Mouse (Mus musculus) spleen, embryonic (tissue): ENCODE measurements around the gene Cyp4f39.
"Not testable (repeated sequence)": the region's sequence is repeated elsewhere in the genome, so short reads cannot be mapped to it uniquely, and the experiment has no call there.

Experiments used
- CTCF ChIA-PET: fragments of 350-600 bp; sonication (Branson Sonifier 250); formaldehyde crosslinking; loops from one replicate; lab custom pipeline; 2022; lab: Charles Lee

Gene Cyp4f39

DNA sequence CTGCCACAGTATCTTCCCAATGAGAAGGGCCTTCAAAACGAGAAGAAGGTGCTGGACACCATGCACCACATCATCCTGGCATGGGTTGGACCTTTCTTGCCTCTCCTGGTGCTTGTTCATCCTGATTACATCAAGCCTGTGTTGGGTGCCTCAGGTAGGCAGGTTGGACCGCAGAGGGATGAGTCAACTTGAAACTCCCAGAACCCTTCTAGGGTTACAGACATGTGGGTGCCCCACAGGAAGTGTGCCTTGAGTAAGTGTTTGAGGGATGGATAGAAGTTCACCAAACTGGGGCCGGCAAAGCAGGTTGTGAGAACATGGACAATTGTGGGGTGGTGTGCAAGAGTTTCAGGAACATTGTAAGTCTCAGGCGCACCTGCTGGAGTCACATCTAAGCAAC, 18.3 kb downstream of the Cyp4f39 start:
- CTCF ChIA-PET: no interaction called here

DNA sequence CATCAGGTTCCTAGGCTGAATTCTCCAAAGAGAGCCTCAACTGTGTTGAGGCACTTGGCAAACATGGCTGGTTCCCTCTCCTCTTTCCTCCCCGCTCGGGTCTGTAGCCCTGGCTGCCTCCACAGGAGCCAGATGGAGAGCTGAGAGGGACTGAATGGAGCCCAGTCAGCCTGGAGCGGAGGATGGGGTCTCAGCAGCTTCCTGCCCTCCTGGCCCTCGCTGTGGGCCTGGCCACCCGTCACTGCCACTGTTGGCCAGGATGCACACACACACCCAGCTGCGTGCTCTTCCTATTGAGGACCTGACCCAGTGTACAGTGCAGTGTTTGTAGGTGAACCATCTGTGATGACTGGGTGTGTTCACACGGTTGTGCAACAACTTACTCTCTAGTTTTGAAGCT, 19.7 kb downstream of the Cyp4f39 start:
- CTCF ChIA-PET: no interaction called here

DNA sequence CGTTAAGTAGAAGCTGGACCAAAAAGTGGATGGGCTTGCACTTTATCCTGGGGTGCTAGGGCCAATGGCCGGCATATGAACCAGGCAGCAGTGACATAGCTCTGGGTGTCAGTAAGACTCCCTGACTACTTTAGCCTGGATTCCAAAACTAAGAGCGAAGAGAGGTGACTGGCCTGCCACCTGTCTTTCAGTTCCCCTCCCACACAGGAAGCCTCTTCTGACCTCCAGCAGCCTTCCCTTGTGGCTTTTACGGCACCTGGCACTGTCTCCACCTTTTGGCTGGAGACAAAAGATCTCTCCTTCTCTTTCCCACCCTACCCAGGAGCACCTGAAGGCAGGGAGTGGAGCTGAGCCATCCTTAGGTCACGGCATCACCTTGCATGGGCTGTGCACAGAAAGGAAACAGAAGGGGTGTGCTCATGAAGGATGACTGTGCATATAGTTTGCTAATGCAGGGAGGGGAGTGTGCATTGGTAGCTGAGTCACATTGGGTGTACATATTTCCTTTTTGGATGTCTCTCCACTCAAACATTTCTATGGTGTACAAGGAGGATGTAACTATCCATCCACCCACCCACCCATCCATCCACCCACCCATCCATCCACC, 22.5 kb downstream of the Cyp4f39 start:
- CTCF ChIA-PET: interaction anchor here (0.6 kb wide), 1 partner anchor 666 kb away, joined by 3 read pairs; no protein-coding TSS in a partner anchor

DNA sequence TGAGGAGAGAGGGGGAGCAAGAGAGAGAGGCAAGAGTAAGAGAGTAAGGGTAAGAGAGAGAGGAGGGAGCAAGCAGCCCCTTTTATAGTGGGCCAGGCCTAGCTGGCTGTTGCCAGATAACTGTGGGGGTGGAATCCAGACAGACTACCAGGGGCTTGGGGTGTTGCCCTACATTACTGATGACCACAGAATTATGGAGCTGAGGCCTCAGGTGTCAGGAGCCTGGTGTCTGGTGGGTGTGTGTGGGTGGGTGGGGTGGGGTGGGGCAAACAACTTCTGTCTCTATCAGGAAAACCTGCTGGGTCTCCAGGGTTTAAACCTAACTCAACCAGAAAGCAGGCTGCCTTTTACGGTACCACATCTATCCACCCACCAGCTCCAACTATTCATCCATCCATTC, 24.7 kb downstream of the Cyp4f39 start:
- CTCF ChIA-PET: no interaction called here

DNA sequence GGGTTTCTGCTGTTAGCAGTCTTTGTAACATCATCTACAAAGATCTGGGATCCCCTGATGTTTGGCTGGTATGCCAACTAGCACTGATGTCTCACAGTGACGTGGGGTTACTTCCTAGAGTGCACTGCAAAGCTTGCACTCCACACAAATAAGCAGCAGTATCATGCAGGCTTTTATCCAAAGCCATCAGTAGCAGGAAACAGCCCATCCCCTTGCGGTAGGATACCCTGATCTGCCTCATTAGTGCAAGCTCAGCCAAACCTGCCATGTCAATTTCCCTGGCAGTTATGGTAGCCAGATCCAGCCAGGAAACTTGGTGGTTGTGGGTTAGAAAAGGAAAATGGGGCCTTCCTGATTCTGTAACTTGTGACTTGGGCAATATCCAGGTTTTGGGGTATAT, 26.2 kb downstream of the Cyp4f39 start:
- CTCF ChIA-PET: no interaction called here

DNA sequence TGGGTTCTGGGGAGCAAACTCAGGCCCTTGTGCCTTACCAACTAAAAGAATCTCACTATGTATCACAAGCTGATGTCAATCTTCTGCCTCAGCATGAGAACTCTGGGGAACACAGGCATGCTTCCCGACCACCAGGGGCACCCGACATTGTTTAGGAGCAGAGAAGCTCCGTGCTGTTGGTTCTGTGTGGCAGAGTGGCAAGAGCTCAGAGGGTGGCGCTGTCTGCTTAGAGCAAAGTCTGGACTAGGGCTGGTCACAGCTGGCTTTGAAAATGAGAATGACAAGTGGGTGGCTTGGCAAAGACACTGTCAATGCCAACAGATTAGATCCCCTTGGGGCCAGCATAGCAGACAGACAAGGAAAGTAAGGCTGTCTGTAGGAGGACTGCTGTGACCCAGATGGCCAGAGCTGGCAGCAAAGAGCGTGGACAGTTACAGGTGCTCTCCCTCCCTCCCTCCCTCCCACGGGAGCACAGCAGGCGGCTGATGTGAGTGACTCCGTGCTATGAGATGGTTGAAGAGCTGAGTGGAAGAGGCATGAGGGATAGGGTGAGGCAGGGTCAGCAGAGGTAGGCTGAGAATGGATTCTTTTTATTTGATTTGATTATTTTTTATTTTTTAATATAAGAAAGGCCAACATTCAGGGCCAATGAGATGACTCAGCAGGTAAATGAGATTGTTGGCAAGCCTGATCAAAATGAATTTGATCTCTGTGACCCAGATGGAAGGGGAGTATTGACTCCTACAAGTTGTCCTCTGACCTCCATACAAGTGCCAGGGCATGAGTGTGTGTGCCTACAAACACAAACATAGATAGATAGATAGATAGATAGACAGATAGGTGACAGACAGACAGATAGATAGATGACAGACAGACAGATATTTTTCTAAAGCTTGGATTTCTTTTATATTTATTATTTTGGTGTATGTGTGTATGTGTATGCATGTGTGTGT, 27.3 kb downstream of the Cyp4f39 start:
- CTCF ChIA-PET: no interaction called here

GRCm38 (mm10) chr17:32481766-32482165, 29.2 kb downstream of the Cyp4f39 start:
- CTCF ChIA-PET: interaction anchor here (0.6 kb wide), 1 partner anchor 21 kb away, joined by 4 read pairs; no protein-coding TSS in a partner anchor

DNA sequence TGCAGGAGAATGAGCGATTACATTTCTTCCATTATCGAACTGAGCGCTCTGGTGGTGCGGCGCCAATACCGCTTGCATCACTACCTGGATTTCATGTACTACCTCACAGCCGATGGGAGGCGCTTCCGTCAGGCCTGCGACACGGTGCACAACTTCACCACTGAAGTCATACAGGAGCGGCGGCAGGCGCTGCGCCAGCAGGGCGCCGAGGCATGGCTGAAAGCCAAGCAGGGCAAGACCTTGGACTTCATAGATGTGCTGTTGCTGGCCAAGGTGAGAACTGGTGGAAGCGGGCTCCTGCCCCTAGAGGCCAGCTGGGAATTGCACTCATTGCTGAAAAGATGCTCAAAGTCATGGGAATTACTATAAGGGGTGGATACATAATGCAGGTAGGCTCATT, 30.7 kb downstream of the Cyp4f39 start:
- CTCF ChIA-PET: no interaction called here

DNA sequence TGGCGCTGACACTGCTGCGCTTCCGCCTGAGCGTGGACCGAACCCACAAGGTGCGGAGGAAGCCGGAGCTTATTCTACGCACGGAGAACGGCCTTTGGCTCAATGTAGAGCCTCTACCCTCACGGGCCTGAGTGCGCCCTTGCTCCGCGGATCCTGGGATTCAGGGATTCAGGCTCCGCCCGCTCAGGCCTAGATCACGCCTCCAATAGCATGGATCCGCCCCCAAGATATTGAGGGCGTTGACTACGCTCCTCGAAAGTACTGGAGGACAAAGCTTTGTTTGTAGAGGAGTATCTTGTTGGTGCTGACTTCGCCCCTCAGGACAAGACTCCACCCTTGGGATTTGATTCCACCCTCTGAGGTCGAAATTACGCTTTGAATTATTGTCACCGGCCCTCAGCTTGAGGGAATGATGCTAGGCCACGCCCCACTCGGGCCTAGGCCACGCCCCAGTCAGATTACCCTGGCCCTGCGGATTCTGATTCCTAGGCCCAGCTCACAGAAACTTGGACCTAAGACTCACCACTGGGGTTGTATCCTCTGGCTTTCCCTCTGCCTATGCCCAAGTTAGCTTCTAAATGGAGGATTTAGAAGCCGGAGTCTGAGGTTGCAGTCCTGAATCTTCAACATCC, 39.9 kb downstream of the Cyp4f39 start:
- CTCF ChIA-PET: interaction anchor here (0.5 kb wide), 1 partner anchor 420 kb away, joined by 7 read pairs; no protein-coding TSS in a partner anchor

- CTCF ChIA-PET: no interaction called here
Observed at GRCm38 (mm10) chr17:32494601-32495000, 42.1 kb downstream of the Cyp4f39 start.

- CTCF ChIA-PET: not testable (repeated sequence)
Observed at GRCm38 (mm10) chr17:32500511-32500910, 48.0 kb downstream of the Cyp4f39 start.

DNA sequence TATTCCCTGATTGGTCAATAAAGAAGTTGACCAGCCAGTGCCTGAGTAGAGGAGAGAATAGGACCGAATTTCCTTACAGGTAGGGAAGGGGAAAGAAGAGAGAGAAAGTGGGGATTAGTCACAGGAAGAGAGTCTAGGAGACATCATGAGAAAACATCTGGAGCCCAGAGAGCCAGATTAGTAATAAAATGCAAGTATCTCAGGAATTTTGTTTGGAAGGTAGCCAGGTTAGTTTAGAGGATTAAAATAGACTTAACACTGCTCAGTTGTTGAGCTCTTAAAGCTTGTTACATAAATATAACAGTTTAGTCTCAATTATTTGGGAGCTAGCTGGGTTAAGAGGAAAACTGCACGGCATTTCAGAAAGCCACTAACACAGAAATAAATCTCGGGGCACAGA, 48.5 kb downstream of the Cyp4f39 start:
- CTCF ChIA-PET: no interaction called here

- CTCF ChIA-PET: no interaction called here
Observed at GRCm38 (mm10) chr17:32503111-32503510, 50.6 kb downstream of the Cyp4f39 start.

GRCm38 (mm10) chr17:32505851-32506728, 53.6 kb downstream of the Cyp4f39 start, which contains the start of gene Cyp4f17:
Gene Cyp4f17, plus strand, starts transcription at chr17:32506050.
- CTCF ChIA-PET: interaction anchor here (0.6 kb wide), 1 partner anchor 341 kb away, joined by 7 read pairs; no protein-coding TSS in a partner anchor

DNA sequence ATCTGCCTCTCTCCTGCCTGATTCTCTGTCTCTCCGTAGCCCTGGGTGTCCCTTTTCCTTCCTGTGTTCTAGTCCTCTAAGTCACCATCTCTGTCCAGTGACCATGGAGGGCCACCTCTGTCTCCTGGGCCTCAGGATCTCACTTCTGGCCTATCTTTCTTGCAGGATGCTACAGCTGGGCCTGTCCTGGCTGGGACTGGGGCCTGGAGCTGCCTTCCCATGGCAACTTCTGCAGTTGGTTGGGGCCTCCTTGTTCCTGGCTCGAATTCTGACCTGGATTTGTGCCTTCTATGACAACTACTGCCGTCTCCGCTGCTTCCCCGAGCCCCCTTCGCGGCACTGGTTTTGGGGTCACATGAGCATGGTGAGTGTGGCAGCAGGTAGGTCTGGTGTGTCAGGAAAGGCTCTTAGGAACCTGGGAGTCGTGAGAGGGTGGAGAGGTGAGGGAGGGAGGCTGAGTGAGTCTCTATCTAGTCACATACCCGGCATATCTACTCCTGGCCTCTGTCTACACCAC, 54.3 kb downstream of the Cyp4f39 start:
- CTCF ChIA-PET: no interaction called here

GRCm38 (mm10) chr17:32516126-32516525, 63.6 kb downstream of the Cyp4f39 start:
- CTCF ChIA-PET: no interaction called here

DNA sequence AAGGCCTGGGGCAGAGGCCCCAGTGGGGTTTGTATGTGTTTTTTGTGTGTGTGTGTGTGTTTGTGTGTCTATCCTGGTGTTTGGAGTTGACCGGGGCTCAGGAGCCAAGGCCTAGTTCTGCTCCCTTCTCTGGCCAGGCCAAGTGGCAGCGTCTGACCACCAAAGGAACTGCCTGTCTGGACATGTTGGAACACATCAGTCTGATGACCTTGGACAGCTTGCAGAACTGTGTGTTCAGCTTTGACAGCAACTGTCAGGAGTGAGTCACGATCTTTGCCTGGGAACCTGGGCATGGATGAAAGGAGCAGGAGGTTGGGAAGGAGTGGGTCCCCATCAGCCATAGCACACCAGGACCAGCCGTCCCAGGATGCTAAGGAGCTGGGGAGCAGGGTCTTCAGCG, 69.5 kb downstream of the Cyp4f39 start:
- CTCF ChIA-PET: interaction anchor here (0.6 kb wide), 1 partner anchor 863 kb away, joined by 3 read pairs; the partner anchor contains the start of gene U2af1

DNA sequence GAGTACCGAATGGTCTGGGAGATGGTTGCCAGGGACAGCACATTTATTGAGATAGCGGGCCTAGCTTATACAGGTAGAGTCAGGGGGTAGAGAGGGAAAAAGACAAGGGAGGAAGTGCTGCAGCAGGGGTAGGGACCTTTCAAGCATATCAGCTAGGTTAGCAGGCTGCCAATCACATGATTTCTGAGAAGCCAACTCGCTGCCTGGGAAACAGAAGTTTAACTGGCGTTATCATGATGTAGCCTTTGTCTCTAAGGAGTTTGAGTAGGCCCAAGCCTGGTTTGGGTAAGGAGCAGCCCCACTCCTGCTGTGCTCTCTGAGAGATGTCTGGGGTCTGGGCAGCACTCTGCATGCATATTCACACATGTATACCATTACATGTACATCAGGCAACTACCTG, 69.9 kb downstream of the Cyp4f39 start:
- CTCF ChIA-PET: no interaction called here

DNA sequence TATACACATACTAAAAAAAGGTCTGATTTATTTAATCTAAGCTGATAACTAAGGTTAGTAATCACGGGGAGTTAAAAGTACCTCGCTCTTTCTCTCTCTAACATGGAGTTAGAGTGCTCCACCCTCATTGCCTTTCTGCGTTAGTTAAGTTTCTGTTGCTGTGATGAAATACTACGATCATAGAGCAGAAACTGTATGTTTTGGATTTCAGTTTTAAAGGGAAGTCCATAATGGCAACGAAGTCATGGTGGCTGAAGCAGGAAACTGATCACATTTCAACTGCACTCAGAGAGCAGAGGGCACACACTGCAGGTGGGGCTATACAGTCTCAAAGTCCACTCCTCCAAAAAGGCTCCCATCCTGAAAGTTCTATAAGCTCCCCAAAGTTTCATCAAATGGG, 70.3 kb downstream of the Cyp4f39 start:
- CTCF ChIA-PET: no interaction called here

- CTCF ChIA-PET: no interaction called here
Observed at GRCm38 (mm10) chr17:32523895-32524294, 71.4 kb downstream of the Cyp4f39 start.

- CTCF ChIA-PET: not testable (repeated sequence)
Observed at GRCm38 (mm10) chr17:32526341-32526740, 73.8 kb downstream of the Cyp4f39 start.
